Mouse (Mus musculus) limb, embryonic 10.5 days (tissue): ENCODE data around the gene Erich6b. TPM values are rescaled to one million over a fixed set of nuclear protein-coding genes. Genes with fewer than 3 reads are reported as not detected.

Experiments
- DNase-seq: peaks from one replicate; pipeline ENCODE4 v3.0.0-alpha.2; 2017; ENCODE audit warnings: low spot score
- H3K27ac ChIP-seq: fragments of 300-500 bp; sonication (generic); 2 replicates; pipeline ENCODE4 v1.5.1; 2016; ENCODE audit warnings: mild to moderate bottlenecking
- H3K27me3 ChIP-seq: fragments of 300-500 bp; sonication (generic); 2 replicates; pipeline ENCODE4 v1.6.1; 2016; ENCODE audit warnings: low read depth, mild to moderate bottlenecking; ENCODE audit not compliant: poor library complexity, severe bottlenecking
- H3K36me3 ChIP-seq: fragments of 300-500 bp; sonication (generic); 2 replicates; pipeline ENCODE4 v1.6.1; 2016; ENCODE audit warnings: mild to moderate bottlenecking, moderate library complexity
- H3K4me1 ChIP-seq: fragments of 300-500 bp; sonication (generic); 2 replicates; pipeline ENCODE4 v1.6.1; 2016
- H3K4me3 ChIP-seq: fragments of 300-500 bp; sonication (generic); 2 replicates; pipeline ENCODE4 v1.5.1; 2016; ENCODE audit warnings: mild to moderate bottlenecking, moderate library complexity
- H3K9me3 ChIP-seq: fragments of 300-500 bp; sonication (generic); replicated peaks from 2 replicates; pipeline ENCODE4 v1.6.1; 2016; ENCODE audit warnings: mild to moderate bottlenecking
- WGBS: fragments of 180-500 bp; shearing (Covaris S2); methylation state at CpG from one replicate; pipeline ENCODE4 v1.1.7; 2016; 5-methylcytosine and 5-hydroxymethylcytosine counted together
- polyA plus RNA-seq: library from polyadenylated mRNA; unstranded; fragments of >200 nt; fragmentation: Nextera tagmentation; extraction: Ambion mirVana; gene quantifications from 2 replicates; pipeline ENCODE4 v1.2.1, GENCODE M21; 2016

The Erich6b gene
- polyA plus RNA-seq, 1 experiment from 2014 or later, result not detected

- H3K4me3 ChIP-seq, result no peak overlapping the region
- no peak overlapping the region for H3K27ac ChIP-seq
- no peaks in the 10 kb centered on the region for H3K27me3 ChIP-seq
- peaks cover 6% of the 10 kb centered on the region for H3K4me1 ChIP-seq
- H3K9me3 ChIP-seq, result no peaks in the 10 kb centered on the region
- no peaks in the 10 kb centered on the region for H3K36me3 ChIP-seq
- DNase-seq, result no peak
- 67% methylated on average over 20 of the region's 20 CpGs for WGBS
These were observed 5.1 kb downstream of the Erich6b start for GRCm38 (mm10) chr14:75646968-75647829.

- no peak overlapping the region for H3K4me3 ChIP-seq
- no peak for DNase-seq
These were observed 18.9 kb downstream of the Erich6b start for GRCm38 (mm10) chr14:75660936-75661335.

GRCm38 (mm10) chr14:75661548-75661947, 19.5 kb downstream of the Erich6b start:
- no peak overlapping the region for H3K27ac ChIP-seq
- no peak for DNase-seq
- H3K4me1 ChIP-seq, result no peaks in the 10 kb centered on the region
- no peak overlapping the region for H3K4me3 ChIP-seq
- H3K36me3 ChIP-seq, result no peaks in the 10 kb centered on the region
- no peaks in the 10 kb centered on the region for H3K27me3 ChIP-seq
- 85% methylated on average over 8 of the region's 8 CpGs for WGBS
- no peaks in the 10 kb centered on the region for H3K9me3 ChIP-seq

More at GRCm38 (mm10) chr14:75660936-75661335, 18.9 kb downstream of the Erich6b start:
- no peaks in the 10 kb centered on the region for H3K36me3 ChIP-seq
- no peaks in the 10 kb centered on the region for H3K9me3 ChIP-seq
- H3K4me1 ChIP-seq, result no peaks in the 10 kb centered on the region
- H3K27me3 ChIP-seq, result no peaks in the 10 kb centered on the region
- H3K27ac ChIP-seq, result no peak overlapping the region
- 96% methylated on average over 6 of the region's 6 CpGs for WGBS

- H3K4me3 ChIP-seq, result no peak overlapping the region
- H3K9me3 ChIP-seq, result no peaks in the 10 kb centered on the region
- no peaks in the 10 kb centered on the region for H3K27me3 ChIP-seq
- no peaks in the 10 kb centered on the region for H3K36me3 ChIP-seq
- WGBS, result 80% methylated on average over 2 of the region's 2 CpGs
- no peak overlapping the region for H3K27ac ChIP-seq
- no peaks in the 10 kb centered on the region for H3K4me1 ChIP-seq
- DNase-seq, result no peak
These were observed 23.5 kb downstream of the Erich6b start for GRCm38 (mm10) chr14:75665430-75666180.

- no peak for DNase-seq
- WGBS, result 89% methylated on average over 1 of the region's 1 CpGs
- H3K27me3 ChIP-seq, result no peaks in the 10 kb centered on the region
- H3K4me3 ChIP-seq, result no peak overlapping the region
- no peaks in the 10 kb centered on the region for H3K9me3 ChIP-seq
- H3K4me1 ChIP-seq, result no peaks in the 10 kb centered on the region
- no peak overlapping the region for H3K27ac ChIP-seq
- no peaks in the 10 kb centered on the region for H3K36me3 ChIP-seq
These were observed 27.1 kb downstream of the Erich6b start for GRCm38 (mm10) chr14:75669085-75669645.

- no peaks in the 10 kb centered on the region for H3K4me1 ChIP-seq
- H3K27ac ChIP-seq, result no peak overlapping the region
- WGBS, result 72% methylated on average over 6 of the region's 6 CpGs
- H3K4me3 ChIP-seq, result no peak overlapping the region
- H3K27me3 ChIP-seq, result no peaks in the 10 kb centered on the region
- H3K36me3 ChIP-seq, result no peaks in the 10 kb centered on the region
- H3K9me3 ChIP-seq, result no peaks in the 10 kb centered on the region
- no peak for DNase-seq
These were observed 34.3 kb downstream of the Erich6b start for GRCm38 (mm10) chr14:75676316-75676715.

- no peak for DNase-seq
- H3K27me3 ChIP-seq, result no peaks in the 10 kb centered on the region
These were observed 48.4 kb downstream of the Erich6b start for GRCm38 (mm10) chr14:75690428-75690827.

GRCm38 (mm10) chr14:75696096-75696495, 54.0 kb downstream of the Erich6b start:
- Histone ChIP-seq H3K4me1 (no peaks in the 10 kb centered on the region), H3K27me3 (no peaks in the 10 kb centered on the region), H3K9me3 (no peaks in the 10 kb centered on the region), H3K4me3 (no peak overlapping the region), H3K36me3 (peaks cover 2% of the 10 kb centered on the region), H3K27ac (no peak overlapping the region)
- WGBS, result 82% methylated on average over 5 of the region's 5 CpGs
- no peak for DNase-seq

More at GRCm38 (mm10) chr14:75690428-75690827, 48.4 kb downstream of the Erich6b start:
- H3K36me3 ChIP-seq, result no peaks in the 10 kb centered on the region
- H3K4me3 ChIP-seq, result no peak overlapping the region
- H3K4me1 ChIP-seq, result no peaks in the 10 kb centered on the region
- no peak overlapping the region for H3K27ac ChIP-seq
- 98% methylated on average over 2 of the region's 2 CpGs for WGBS
- no peaks in the 10 kb centered on the region for H3K9me3 ChIP-seq

GRCm38 (mm10) chr14:75697928-75698327, 55.9 kb downstream of the Erich6b start:
- 72% methylated on average over 1 of the region's 1 CpGs for WGBS
- Histone ChIP-seq H3K27ac (no peak overlapping the region), H3K27me3 (no peaks in the 10 kb centered on the region), H3K9me3 (no peaks in the 10 kb centered on the region), H3K4me3 (no peak overlapping the region), H3K36me3 (peaks cover 16% of the 10 kb centered on the region), H3K4me1 (no peaks in the 10 kb centered on the region)
- no peak for DNase-seq

GRCm38 (mm10) chr14:75706647-75707046, 64.6 kb downstream of the Erich6b start:
- H3K36me3 ChIP-seq, result peaks cover 89% of the 10 kb centered on the region
- WGBS, result 97% methylated on average over 4 of the region's 4 CpGs

GRCm38 (mm10) chr14:75707771-75708170, 65.7 kb downstream of the Erich6b start:
- Histone ChIP-seq H3K36me3 (peaks cover 92% of the 10 kb centered on the region), H3K4me1 (no peaks in the 10 kb centered on the region), H3K27ac (no peak overlapping the region), H3K9me3 (no peaks in the 10 kb centered on the region), H3K4me3 (no peak overlapping the region), H3K27me3 (no peaks in the 10 kb centered on the region)
- 80% methylated on average over 7 of the region's 7 CpGs for WGBS
- no peak for DNase-seq

More at GRCm38 (mm10) chr14:75706647-75707046, 64.6 kb downstream of the Erich6b start:
- no peak overlapping the region for H3K4me3 ChIP-seq
- no peaks in the 10 kb centered on the region for H3K27me3 ChIP-seq
- no peaks in the 10 kb centered on the region for H3K4me1 ChIP-seq
- H3K9me3 ChIP-seq, result no peaks in the 10 kb centered on the region
- no peak overlapping the region for H3K27ac ChIP-seq
- DNase-seq, result no peak

GRCm38 (mm10) chr14:75708986-75709385, 66.9 kb downstream of the Erich6b start:
- Histone ChIP-seq H3K27me3 (no peaks in the 10 kb centered on the region), H3K27ac (no peak overlapping the region), H3K4me3 (no peak overlapping the region), H3K4me1 (no peaks in the 10 kb centered on the region), H3K36me3 (peaks cover 90% of the 10 kb centered on the region), H3K9me3 (no peaks in the 10 kb centered on the region)
- DNase-seq, result no peak
- WGBS, result 84% methylated on average over 1 of the region's 1 CpGs

GRCm38 (mm10) chr14:75711731-75712130, 69.7 kb downstream of the Erich6b start:
- no peak overlapping the region for H3K27ac ChIP-seq
- no peak for DNase-seq
- H3K4me3 ChIP-seq, result no peak overlapping the region
- no peaks in the 10 kb centered on the region for H3K27me3 ChIP-seq
- no peaks in the 10 kb centered on the region for H3K9me3 ChIP-seq
- no peaks in the 10 kb centered on the region for H3K4me1 ChIP-seq
- WGBS, result 98% methylated on average over 3 of the region's 3 CpGs
- peaks cover 88% of the 10 kb centered on the region for H3K36me3 ChIP-seq
